Mouse (Mus musculus) spleen, postnatal 36 days (tissue): Measurements from ENCODE around the gene Exoc8.

Experiments
- DNase-seq, 2 experiments: peaks; one replicate each; pipeline ENCODE4 v3.0.0; 2022; ENCODE audit warnings: low spot score in 2 of 2, mixed read lengths in 1 of 2

The Exoc8 gene

DNA sequence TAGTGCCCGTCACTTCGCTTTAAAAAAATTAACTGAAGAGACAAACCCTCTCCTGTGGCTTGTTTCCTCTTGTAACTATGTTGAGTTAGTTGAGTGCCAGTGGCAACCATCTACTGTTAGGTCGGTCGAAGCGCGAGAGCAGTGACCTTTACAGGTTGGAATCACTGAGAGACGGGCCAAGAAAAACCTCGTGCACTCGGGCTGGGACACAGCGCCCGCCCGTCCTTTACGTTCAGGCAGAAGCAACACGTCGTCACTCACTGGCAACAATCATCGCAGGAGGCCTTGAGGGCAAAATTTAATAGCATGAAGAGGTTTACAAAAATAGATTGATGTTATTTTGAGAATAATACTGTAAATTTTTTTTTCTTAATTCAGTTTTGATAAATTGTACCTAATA lies 12.4 kb upstream of the Exoc8 start:
- no peak for DNase-seq

DNA sequence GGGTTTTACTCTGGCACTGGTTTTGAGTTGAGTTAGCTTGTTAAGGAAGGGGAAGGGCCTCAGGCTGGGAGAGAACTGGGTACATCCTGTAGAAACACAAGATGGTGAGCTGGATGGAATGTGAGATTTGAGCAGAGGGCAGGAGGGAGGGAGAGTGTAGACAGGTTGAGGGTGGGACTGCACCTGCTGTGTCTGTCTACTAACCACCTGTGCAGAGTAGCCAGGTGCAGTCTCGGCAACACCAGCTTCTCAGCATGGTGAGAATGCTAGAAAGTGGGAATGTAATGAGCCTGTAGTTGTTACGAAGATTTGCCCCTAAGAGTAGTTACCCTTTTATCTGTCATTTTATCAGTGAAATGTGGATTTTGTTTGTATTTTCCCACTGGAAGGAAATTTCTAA lies 8.0 kb upstream of the Exoc8 start:
- no peak for DNase-seq

DNA sequence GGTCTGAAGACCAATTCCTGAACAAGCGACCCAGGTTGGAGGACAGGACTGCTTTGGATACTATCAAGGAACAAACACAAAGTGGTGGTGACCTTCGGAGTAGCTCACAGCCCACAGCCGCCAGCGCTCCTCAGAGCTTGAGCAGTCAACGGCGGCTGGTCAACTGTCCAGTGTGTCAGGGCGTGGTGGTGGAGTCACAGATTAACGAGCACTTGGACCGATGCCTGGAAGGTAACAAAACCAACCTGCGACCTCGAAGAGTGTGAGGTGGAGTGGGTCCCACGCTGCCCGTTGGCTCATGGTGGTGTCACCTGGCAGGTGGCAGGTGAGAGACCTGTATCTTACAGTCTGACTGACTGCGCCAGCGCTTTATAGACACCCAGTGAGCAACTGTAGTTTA lies 5.7 kb upstream of the Exoc8 start:
- no peak for DNase-seq

DNA sequence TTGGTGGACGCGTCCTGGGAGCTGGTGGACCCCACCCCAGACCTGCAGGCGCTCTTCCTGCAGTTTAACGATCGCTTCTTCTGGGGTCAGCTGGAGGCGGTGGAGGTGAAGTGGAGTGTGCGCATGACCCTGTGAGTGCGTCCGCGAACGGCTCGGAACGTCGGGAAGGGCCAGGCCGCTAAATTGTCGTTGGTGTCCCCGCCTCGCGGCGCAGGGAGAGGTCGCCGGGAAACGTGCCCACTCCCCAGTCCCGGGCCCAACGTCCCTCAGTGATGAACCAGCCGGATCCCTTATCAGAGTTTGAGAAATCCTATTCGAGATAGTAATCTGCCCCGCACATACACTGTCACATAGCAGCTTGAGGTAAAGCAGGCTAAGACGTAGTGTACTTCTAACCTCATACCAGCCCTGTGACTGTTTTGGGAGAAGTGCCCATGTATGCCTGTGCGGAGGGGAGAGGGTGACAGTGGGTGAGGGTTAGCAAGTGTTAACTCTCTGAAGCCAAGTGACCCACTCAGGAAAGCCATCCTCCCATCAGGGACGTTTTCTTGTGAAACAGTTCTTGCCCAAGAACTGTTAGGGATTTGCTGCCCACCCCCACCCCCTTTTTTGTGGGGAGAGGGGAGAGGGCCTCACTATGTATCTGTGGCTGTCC lies 873 bp upstream of the Exoc8 start:
- peak in 1 of 2 experiments; percentile 11 for DNase-seq

DNA sequence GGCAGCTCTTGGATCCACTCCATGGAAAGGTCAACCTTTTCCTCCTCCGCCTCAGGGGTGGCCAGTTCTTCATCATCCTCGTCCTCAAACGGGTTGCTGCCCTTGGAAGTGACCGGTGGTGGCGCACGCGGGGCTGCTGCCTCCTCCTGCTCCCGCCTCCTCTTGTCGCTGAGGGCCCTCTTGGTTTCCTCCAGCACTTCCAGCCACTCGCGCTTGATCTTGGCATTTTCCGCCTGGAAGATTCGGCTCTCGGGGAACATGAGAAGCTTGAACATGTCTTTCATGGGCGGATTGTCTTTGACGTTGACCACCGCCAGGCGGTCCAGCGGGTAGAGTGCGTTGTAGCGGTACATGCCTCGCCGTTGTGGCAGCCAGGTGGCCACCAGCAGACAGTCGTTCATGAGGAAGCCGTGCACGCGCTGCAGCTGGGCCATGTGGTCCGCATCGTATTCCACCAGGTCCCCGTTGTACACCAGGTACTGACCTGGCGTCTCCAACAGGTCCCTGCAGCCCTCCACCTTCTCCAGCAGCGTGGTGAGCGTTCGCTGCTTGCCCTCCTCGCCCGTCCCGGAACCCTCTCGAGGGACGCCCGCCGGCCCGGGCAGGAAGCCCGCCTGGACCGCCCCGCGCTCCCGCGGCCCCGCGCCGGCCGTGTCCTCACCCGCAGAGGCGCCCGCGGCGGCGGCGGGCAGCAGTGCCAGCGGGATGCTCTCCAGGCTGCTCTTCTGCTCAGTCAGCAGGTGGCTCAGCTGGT lies 696 bp downstream of the Exoc8 start:
- peak; percentile 56 to 64 for DNase-seq

DNA sequence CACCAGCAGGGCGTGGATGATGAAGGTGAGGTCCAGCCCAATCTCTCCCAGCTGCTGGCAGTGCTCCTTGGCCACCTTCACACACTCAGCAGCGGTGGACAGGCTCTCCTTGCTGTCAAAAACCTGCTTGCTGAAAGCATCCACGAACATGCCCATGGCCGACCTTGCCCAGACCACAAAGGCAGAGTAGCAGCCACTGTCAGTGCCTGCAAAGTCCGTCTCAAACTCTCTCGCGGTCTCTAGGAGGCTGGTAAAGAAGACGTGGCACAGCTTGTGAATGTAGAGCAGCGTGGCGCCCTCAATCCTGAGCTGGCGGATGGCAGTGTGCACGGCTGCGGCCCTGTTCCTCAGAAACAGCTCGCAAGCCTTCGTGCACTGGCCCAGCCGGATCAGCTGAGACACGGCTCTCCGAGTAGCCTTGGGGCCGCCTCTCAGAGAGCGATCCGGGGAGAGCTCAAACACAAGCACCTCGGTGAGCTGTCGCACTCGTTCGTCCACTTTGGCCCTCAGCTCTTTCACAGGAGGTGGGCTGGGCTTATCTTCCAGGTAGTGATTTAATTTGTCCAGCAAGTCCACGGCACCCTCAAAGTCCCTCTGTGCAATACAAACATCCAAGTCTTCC lies 1.4 kb downstream of the Exoc8 start:
- no peak for DNase-seq

DNA sequence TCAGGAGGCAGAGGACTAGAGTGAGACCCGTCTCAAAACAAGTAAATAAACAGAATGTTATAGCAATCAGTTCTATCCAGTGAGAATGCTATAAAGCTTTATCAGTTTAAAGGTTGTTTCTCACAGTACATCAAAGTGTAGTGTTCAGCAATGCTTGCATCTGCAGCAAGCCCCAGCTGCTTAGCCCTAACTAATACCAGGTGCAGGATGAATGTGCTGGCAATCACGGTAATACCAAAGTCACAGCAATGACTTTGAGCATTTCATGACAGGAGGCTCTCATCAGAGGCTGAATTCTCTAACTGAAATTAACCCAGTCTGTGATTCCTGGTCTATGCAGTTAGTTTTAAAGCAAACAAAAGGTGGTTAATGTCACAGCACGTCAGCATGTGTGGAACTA lies 4.9 kb downstream of the Exoc8 start:
- DNase-seq: no peak

DNA sequence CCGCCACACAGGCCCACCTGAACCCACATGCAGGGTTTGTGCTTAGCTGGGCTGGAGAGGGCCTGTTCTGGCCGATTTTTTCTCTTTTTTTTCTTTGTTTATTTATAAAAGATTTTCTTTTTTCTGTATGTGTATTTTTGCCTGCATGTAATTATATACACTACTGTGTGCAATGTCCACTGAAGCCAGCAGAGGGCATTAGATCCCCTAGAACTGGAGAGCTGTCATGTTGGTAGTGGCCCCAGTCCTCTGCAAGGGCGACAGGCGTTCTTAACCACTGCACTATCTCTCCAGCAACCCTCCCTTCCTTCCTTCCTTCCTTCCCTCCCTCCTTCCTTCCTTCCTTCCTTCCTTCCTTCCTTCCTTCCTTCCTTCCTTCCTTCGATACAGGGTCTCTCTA lies 9.1 kb downstream of the Exoc8 start:
- no peak for DNase-seq

DNA sequence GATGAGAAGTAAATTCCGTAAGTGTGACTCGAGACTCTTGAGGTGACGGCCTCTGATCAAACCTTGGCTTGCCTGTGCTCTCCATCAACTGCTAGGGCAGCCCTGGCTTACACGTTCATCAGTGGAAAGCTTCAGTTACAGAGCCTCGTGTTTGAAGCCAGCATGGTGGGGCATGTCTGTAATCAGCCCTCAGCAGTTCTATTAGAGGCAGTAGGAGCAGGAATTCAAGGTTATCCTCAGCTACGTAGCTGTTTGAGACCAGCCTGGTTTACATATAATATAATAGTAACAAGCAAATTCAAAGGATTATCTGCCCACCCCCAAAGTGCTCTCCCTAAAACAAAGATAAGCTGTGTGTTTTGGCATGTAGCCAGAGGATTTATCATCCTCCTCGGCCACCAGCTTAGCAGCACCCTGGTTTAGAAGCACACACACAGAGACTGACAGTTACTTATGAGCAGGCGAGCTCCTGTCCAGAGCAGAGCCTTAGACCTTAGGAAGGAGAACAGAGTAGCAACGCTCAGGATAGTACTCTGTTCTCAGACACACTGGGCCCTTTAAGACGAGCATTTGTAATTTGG lies 18.5 kb downstream of the Exoc8 start:
- DNase-seq: peak in 1 of 2 experiments; percentile 13

DNA sequence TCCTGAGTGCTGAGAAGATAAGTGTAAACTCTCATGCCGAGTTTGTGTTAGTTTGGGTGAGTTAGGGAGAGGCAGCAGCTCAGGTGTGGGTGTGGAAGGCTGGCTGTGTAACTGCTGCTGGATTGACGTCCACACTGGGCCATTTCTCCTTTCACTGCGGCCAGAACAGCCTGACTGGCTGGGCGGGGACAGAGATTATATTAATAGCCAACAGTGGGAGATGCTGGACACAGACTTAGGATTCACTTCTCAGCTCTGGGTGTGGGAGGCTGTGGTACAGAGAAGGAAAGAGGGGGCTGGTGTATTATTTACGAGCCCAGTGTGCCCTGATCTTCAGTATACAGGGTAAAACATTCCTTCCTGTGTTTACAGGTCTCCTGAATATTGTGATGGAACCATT lies 19.4 kb downstream of the Exoc8 start:
- no peak for DNase-seq

DNA sequence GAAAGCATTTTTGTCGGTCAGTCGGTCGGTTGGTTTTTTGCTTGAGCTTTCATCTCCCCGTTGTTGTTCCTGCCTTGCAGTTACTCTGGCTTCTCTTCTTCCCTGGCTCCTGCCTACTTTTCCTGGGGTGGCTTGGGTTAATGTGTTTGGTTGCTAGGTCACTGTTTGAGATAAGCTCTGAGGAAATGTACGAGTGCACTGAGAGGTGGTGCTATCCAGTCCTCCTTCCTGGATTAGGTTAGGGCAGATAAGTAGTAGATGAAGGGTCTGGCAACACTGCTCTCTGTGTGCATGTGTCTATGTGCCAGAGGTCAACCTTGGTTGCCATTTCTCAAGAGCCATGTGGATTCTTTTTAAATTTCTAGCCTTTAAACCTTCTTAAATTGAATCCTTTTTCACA lies 24.8 kb downstream of the Exoc8 start:
- no peak for DNase-seq

DNA sequence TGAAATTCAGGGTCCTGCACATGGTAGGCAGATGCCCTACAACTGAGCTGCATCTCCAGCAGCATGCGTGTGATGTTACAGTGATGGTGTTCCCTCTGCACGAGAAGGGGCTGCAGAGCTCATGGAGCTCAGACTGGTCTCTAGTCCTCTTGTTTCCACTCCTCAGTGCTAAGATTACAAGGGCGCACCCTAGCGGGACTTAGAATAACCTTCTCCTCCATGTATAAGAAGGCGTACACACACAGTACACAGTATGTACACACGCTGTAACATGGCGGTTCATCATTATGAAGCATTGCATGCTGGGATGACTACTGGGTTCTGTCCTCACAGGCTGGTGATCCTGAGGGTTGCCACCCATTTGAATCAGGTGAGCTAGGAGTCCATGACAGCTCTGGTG lies 25.4 kb downstream of the Exoc8 start:
- DNase-seq: no peak

DNA sequence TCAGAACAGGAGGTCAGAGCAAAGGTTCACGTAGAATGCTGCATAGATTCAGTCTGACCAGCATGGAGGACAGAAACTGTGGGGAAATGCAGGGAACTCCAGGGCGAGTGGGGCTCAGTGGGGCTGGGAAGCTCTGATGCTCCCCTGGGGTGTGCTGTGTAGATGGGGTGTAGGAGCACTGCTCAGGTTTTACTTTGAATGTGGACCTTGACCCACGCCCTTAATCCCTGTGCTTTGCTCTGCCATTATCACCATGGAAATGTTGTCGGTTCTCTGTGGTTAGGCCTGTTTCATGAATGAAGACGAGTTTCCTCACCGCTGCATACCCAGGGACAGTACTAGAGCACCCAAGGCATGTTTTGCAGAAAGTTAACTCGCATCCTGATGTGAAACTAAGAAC lies 26.0 kb downstream of the Exoc8 start:
- no peak for DNase-seq

DNA sequence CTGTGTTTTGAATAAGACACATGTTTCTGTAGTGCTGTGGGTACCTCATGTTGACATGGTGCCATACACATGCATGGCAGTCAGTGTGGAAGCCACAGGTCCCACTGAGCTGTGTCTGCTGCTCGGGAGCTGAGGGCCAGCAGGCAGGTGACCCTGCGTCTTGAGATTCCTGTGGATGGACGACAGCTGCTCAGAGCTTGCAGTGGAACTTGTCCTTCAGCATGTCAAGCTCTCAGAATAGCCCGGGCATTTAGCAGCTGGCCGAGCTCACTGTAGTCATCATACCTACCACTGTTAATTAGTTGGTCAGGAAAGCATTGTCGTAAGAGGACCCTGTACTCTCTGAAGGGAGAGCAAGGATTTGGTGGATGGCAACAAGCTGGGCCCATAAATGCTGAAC lies 27.8 kb downstream of the Exoc8 start:
- DNase-seq: no peak

DNA sequence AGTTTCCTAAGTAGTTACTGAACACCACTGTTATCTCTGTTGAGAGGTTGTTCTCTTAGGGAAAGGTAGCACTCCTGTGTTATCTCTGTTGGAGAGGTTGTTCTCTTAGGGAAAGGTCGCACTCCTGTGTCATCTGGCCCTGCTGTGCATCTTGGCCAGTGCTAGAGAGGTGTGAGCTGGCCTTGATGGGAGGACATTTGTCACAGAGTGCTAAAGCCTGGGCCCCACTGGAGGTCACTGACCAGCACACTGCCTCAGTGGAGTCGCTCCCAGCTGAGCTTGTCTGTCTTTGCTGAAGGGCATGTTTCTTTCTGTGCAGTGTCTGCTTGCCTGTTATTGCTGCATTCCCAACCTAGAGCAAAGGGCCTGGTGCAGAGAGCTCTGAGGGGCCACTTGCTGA lies 30.4 kb downstream of the Exoc8 start:
- no peak for DNase-seq

DNA sequence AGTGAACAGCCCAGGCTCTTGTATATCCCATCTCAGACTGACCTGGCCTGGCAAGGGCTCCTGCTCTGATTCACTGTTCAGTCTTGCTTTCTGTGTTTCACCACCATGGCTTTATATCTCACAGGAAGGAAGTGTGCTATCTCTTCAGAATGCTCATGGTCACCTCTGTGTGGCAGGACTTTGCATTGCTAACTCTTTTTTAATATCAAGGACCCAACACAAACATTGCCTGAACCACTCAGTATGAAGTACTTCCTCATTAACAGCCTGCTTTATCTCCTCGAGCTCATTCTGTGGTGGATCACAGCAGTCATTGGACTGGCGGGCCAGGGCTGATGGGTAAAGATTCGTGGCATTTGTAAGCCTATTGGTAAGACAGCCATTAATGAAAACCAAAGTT lies 30.8 kb downstream of the Exoc8 start:
- peak in 1 of 2 experiments; percentile 11 for DNase-seq

DNA sequence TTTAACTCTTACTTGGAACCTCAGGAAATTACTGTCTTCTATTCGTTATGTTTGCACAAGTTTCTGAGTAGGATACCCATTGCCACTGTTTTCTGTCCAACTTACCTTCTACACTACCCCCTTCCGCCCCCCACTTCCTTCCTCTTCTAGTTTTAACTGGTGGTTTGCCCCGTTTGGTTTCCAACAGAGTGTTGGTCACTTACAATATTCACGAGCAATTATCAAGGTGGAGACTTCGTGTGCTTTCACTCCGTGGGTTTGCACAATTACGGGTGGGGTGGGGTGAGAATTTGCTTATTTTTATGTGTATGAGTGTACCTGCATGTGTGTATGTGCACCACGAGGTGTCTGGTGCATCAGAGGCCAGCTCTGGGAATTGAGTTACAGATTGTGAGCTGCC lies 33.8 kb downstream of the Exoc8 start:
- DNase-seq: peak; percentile 25 to 53

DNA sequence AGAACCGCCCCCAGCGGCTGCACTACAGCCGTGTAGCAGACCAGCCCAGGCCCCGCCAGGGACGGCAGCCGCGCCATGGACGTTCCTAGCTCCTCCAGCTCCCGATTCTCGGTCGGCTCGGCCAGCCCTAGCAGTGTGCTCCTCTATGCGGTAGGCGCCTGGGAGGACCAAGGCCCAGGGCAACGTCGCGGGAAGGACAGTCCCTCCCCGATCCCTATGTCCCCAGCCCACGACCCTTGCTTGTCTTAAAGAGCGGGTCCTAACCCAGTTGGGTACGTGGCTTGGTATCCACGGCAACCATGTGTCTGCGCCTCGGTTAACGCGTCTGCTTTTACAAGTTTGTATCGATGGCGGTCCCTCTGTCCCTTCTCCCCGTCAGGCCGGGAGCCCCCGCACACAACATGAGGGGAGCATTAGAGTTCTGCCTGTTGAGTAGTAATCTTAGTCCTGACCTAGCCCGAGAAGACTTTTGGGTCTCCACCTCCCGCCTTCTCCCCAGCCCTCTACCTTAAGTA lies 34.3 kb downstream of the Exoc8 start:
- no peak for DNase-seq

DNA sequence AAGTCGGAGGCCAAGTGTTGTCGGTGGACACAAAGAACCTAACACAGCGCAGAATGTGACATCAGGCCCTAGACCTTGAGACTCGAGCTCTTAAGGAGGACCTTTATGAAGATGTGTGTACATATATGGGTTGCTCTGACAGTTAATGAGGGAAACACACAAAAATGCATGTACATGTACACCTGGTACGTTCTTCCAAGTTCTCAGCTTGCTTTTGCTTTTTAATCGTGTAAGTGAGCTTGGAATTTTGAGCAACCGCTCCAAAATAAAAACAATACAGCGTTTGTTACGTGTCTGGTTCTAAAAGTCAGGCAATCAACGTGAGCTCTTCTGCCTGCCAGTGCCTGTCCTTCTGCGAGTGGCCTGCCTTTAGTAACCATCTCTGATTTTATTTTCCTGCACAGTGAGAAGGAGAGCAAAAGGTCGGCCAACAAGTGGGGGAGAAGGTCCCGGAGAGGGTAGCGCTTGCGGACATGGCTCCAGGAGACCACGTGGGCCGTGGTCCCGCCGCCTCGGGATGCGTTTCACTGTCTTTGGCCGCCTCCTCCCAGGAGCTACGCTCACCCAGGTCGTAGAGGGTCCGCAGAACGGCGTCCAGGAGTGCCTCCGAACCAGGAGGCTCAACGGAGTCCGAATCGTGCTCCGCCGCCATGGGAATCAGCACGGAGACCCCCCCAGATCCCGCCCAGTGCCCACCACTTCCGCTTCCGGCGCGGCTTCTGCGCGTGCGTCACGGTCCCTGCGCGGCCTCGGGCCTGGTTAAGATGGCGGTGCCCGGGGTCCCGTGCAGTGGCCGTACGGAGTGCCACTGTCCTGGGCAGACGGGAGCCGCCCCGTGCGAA lies 35.0 kb downstream of the Exoc8 start, which contains the start of the genes Gnpat and 2810004N23Rik:
Gene Gnpat (plus strand): TSS at position 713 of the 842 bp plus-strand sequence.
Gene 2810004N23Rik (minus strand): TSS at position 800 of the 842 bp plus-strand sequence.
- DNase-seq: peak; percentile 88 to 89

DNA sequence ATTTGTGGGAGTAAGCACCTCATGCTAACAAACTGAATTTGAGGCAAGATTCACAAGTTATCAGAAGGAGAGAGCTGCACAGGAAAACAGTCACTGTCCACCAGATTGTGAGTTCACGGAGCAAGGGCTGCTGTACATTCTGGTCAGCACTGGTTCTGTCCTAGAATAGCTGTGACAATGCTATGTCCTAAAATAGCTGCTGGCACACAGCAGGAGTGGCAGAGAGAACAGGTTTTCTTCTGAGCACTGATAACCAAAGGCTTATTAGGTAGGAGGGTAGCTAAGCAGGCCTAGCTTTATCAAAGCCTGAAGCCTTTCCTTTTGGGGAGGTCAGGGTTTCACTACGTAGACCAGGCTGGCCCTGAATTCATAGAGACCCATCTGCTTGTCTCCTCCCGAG lies 37.3 kb downstream of the Exoc8 start:
- DNase-seq: no peak

DNA sequence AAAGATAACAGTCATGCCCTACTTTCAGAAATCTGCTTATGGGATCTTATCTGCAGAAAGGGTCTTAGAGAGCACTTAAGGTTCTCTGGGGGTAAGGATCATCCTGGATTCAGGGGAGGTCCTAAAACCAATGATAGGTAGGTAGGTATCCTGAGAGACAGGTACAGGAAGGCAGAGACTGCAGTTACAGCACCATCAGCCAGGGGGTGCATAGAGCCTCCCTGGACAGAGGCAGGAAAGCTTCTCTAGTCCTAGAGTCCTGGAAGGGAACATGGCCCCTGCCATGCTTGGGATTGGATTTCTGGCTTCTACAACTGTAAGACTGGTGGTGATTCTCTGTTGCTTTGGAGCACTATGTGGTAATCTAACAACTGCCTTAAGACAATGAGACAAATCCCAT lies 38.0 kb downstream of the Exoc8 start:
- peak; percentile 24 to 29 for DNase-seq
